Mouse (Mus musculus) C2C12 (cell line): ENCODE results near the gene Map2k2. TPM values are rescaled to one million over a fixed set of nuclear protein-coding genes. Genes with fewer than 3 reads are reported as not detected.

Experiments
- H3K27me3 ChIP-seq: one replicate; pipeline ENCODE4 v1.6.1; 2011; ENCODE audit not compliant: control insufficient read depth, insufficient read depth, insufficient read length
- H3K36me3 ChIP-seq: one replicate; pipeline ENCODE4 v1.6.1; 2011; ENCODE audit not compliant: control insufficient read depth, insufficient read depth
- H3K4me3 ChIP-seq: one replicate; pipeline ENCODE4 v1.5.1; 2011; ENCODE audit warnings: mild to moderate bottlenecking, control low read depth; ENCODE audit not compliant: poor library complexity, insufficient read depth, severe bottlenecking
- H3K79me2 ChIP-seq: one replicate; pipeline ENCODE4 v1.6.1; 2011; ENCODE audit not compliant: control insufficient read depth, insufficient read depth
- H3K79me3 ChIP-seq: one replicate; pipeline ENCODE4 v1.6.1; 2011; ENCODE audit warnings: low read depth, control low read depth
- H3ac ChIP-seq: one replicate; pipeline ENCODE3; 2011; ENCODE audit warnings: low read depth; ENCODE audit not compliant: control insufficient read depth, insufficient read length
- CEBPB ChIP-seq: IDR thresholded peaks from one replicate; pipeline ENCODE4 v1.6.1; 2011; ENCODE audit warnings: low read depth, mild to moderate bottlenecking, control low read depth, moderate library complexity
- CTCF ChIP-seq: IDR thresholded peaks from one replicate; pipeline ENCODE4 v1.5.1; 2011; ENCODE audit not compliant: control insufficient read depth, insufficient read depth, insufficient read length
- FOSL1 ChIP-seq: IDR thresholded peaks from one replicate; pipeline ENCODE4 v1.8.0; 2011; ENCODE audit warnings: mild to moderate bottlenecking, low read length; ENCODE audit not compliant: poor library complexity, insufficient read depth, severe bottlenecking
- MAX ChIP-seq: IDR thresholded peaks from one replicate; pipeline ENCODE4 v1.6.1; 2011; ENCODE audit warnings: mild to moderate bottlenecking, control low read depth
- MYOD1 ChIP-seq: IDR thresholded peaks from one replicate; pipeline ENCODE4 v1.6.1; 2011; ENCODE audit warnings: low read depth; ENCODE audit not compliant: control insufficient read depth, insufficient read length
- MYOG ChIP-seq: IDR thresholded peaks from one replicate; pipeline ENCODE4 v1.6.1; 2011; ENCODE audit not compliant: control insufficient read depth, insufficient read length; ENCODE audit errors: extremely low read depth
- USF1 ChIP-seq: IDR thresholded peaks from one replicate; pipeline ENCODE4 v1.6.1; 2011; ENCODE audit warnings: low read depth, mild to moderate bottlenecking, control low read depth, moderate library complexity
- polyA plus RNA-seq: library from polyadenylated mRNA; unstranded; fragments of >200 nt; fragmentation: generic; extraction: Trizol; gene quantifications from one replicate; pipeline ENCODE4 v1.2.1, GENCODE M21; 2012; ENCODE audit warnings: missing spikeins

Map2k2 gene
- polyA plus RNA-seq, 1 experiment: 92.2 TPM

DNA sequence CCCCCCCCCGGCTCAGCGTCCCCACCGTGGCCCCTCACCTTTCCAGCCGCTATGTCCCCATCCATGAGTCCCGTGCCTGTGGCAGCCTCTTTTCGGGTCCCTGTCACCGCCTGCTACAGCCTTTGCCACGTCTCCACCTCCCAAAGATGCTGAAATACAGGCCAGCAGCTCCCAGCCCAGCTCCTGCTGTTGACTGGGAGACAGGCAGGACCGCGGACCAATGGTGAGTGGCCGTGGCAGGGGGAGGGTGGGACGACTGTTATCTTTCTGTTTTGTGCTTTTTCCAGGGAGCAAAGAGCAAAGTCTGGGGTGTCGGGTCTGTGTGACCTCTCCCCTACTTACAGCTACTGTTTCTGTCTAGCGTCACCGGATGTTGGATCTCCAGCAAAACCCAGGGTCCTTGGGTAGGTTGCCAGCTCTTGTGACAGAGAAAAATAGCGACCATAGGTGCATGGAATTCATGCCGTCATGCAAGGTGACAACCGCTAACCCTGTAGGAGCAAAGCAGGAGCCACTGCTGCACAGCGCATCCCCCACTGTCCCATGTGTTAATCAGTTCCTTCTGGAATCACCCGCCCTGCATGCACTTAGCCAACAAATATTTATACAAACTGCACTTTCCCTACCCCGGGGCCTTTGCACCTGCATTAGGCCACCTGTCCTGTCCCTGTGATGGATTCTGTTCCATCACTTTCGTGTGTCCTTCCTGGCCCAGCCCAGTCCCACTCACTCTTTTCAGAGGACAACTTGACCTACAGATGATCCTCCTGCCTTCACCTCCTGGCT, 13.1 kb upstream of the Map2k2 start:
- no peaks in the 10 kb centered on the region for H3K36me3 ChIP-seq
- H3ac ChIP-seq: no peak overlapping the region
- H3K27me3 ChIP-seq: peaks cover 9% of the 10 kb centered on the region
- H3K79me3 ChIP-seq: no peaks in the 10 kb centered on the region
- no peak overlapping the region for H3K4me3 ChIP-seq
- no peaks in the 10 kb centered on the region for H3K79me2 ChIP-seq
- no peak for TF ChIP-seq MAX
- no peak for TF ChIP-seq USF1
- no peak for TF ChIP-seq MYOG
- no peak for TF ChIP-seq CTCF

DNA sequence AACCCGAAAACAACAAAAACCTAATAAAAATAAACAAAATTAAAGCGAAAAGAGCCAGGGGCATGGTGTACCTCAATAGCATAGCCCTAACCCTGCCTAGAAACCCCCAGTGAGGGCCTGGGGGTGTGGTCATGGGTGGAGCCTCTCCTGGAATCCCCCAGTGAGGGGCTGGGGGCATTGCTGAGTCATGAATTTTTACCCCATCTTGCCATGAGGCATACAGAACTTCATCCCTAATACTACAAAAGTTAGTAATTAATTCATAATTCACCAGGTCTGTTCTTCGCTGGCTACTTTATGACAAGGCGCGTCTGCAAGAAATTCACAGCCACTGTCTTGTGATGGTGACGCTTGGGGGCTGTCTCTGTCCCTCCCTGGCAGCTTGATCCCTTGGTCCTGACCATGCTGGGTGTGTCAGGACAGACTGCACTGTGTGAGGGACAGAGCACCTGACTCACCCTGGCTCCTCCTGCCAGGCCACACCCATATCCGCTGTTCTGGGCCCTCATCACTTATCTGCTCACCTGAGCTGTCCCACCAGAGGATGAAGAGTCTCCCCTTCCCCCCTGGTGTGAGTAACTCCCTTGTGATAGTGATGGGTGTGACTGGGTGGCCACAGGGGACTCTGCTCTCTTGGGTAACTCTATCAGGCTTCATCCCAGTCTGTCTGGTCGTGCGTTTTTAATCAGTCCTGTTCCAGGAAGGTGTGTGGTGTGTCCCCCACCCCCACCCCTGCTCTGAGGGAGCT, 10.6 kb upstream of the Map2k2 start:
- TF ChIP-seq CEBPB (no peak), FOSL1 (no peak), CTCF (no peak), MAX (no peak), USF1 (no peak), MYOG (no peak), MYOD1 (no peak)
- H3K27me3 ChIP-seq: peaks cover 9% of the 10 kb centered on the region
- no peaks in the 10 kb centered on the region for H3K79me3 ChIP-seq
- no peaks in the 10 kb centered on the region for H3K79me2 ChIP-seq
- H3K36me3 ChIP-seq: no peaks in the 10 kb centered on the region
- no peak overlapping the region for H3K4me3 ChIP-seq
- H3ac ChIP-seq: no peak overlapping the region

DNA sequence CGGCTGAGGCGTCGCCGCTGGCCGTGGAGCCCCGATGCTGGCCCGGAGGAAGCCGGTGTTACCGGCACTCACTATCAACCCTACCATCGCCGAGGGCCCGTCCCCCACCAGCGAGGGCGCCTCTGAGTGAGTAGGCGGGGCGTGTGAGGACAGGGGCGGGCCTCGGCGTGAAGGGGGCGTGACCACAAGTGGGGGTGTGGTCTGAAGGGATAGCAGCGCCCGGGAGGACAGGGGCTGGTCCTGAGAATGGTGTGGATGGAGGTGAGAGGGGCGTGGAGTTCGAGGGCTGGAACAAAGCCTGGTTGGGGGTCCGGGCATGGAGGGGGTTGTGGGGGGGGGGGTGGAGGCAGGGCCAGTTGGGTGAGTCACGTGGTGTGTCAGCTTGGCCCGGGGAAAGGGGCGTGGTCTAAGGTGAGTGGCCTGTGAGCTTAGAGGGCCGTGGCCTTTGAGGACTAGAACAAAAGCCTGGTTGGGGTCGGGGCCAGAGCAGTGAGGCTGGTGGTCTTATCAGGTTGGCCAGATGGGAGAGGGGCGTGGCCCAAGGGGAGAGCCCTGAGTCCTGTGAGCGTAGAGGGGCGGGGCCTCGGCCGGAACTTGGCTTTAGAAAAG, 502 bp downstream of the Map2k2 start:
- Histone ChIP-seq H3ac (peak overlapping the region; percentile 96), H3K79me3 (peaks cover 42% of the 10 kb centered on the region), H3K27me3 (no peaks in the 10 kb centered on the region), H3K36me3 (peaks cover 36% of the 10 kb centered on the region), H3K79me2 (peaks cover 52% of the 10 kb centered on the region), H3K4me3 (peak overlapping the region; percentile 84)
- TF ChIP-seq CTCF (peak; percentile 33), MYOG (no peak), FOSL1 (no peak), USF1 (peak; percentile 69)

DNA sequence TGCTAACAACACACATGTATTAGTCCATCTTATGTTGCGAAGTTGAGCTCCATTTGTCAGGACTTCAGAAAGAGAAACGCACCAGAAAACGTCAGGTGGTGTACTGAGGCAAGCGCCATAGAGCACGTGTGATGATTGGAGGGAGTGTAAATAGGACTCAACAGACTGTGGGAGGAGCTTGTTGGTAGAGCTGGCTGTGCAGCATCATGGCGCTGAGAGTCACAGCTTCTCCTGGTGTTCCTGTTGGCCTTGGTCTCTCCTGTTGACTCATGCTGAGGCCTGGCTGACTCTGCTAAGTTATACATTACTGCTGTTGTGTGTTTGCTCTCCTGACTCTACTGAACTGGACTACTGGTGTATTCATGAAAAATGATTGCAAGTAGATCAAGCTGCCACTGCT, 7.2 kb downstream of the Map2k2 start:
- TF ChIP-seq USF1 (no peak), MYOD1 (no peak), MYOG (no peak), CEBPB (no peak)
- Histone ChIP-seq H3K79me2 (peaks cover 65% of the 10 kb centered on the region), H3K4me3 (no peak overlapping the region), H3K79me3 (peaks cover 35% of the 10 kb centered on the region), H3K27me3 (no peaks in the 10 kb centered on the region), H3ac (no peak overlapping the region), H3K36me3 (peaks cover 88% of the 10 kb centered on the region)

- H3K79me2 ChIP-seq: peaks cover 3% of the 10 kb centered on the region
- peaks cover 1% of the 10 kb centered on the region for H3K79me3 ChIP-seq
- H3K27me3 ChIP-seq: no peaks in the 10 kb centered on the region
- TF ChIP-seq MAX (no peak), CTCF (no peak), CEBPB (no peak), MYOG (no peak), FOSL1 (no peak), USF1 (no peak), MYOD1 (no peak)
- H3K4me3 ChIP-seq: no peak overlapping the region
- no peak overlapping the region for H3ac ChIP-seq
- H3K36me3 ChIP-seq: peaks cover 77% of the 10 kb centered on the region
These were observed 13.9 kb downstream of the Map2k2 start for GRCm38 (mm10) chr10:81119625-81120024.

- Histone ChIP-seq H3K79me2 (no peaks in the 10 kb centered on the region), H3K27me3 (no peaks in the 10 kb centered on the region), H3K4me3 (no peak overlapping the region), H3K79me3 (no peaks in the 10 kb centered on the region), H3ac (no peak overlapping the region), H3K36me3 (peaks cover 67% of the 10 kb centered on the region)
- TF ChIP-seq CEBPB: no peak
- TF ChIP-seq MYOG: no peak
- no peak for TF ChIP-seq MAX
- no peak for TF ChIP-seq CTCF
- TF ChIP-seq MYOD1: no peak
- TF ChIP-seq FOSL1: no peak
- no peak for TF ChIP-seq USF1
These were observed 14.9 kb downstream of the Map2k2 start for GRCm38 (mm10) chr10:81120650-81121049.
